Mouse (Mus musculus) bone marrow macrophage, adult 2 months (primary cell): ENCODE results near the gene Slc35g2.

Source experiments
- CTCF ChIP-seq: IDR thresholded peaks from 2 replicates; pipeline ENCODE4 v1.5.1; 2012; ENCODE audit warnings: low read depth, mild to moderate bottlenecking, low read length, moderate library complexity
- POLR2A ChIP-seq: IDR thresholded peaks from 2 replicates; pipeline ENCODE4 v1.6.1; 2012; ENCODE audit warnings: mild to moderate bottlenecking, low read depth, low read length, borderline replicate concordance

DNA sequence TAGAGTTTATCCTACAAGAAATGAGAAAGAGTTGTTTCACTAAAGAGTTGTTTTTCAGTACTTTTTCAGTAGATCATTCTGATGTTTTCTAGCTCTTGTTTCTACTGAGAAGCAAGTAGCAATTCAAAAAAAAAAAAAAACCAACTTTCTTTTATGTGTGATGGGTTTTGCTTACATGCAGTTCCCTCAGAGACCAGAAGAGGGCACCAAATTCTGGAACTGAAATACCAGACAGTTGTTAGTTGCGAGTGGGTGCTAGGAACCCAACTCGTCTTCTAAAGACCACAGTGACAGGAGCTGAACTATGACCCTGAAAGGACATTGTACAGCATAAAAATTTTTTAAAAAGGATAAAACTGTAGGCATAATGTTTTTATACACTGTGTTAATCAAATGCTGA lies 22.6 kb downstream of the Slc35g2 start:
- TF ChIP-seq CTCF (no peak), POLR2A (no peak)
